In the genomic region with DNA sequence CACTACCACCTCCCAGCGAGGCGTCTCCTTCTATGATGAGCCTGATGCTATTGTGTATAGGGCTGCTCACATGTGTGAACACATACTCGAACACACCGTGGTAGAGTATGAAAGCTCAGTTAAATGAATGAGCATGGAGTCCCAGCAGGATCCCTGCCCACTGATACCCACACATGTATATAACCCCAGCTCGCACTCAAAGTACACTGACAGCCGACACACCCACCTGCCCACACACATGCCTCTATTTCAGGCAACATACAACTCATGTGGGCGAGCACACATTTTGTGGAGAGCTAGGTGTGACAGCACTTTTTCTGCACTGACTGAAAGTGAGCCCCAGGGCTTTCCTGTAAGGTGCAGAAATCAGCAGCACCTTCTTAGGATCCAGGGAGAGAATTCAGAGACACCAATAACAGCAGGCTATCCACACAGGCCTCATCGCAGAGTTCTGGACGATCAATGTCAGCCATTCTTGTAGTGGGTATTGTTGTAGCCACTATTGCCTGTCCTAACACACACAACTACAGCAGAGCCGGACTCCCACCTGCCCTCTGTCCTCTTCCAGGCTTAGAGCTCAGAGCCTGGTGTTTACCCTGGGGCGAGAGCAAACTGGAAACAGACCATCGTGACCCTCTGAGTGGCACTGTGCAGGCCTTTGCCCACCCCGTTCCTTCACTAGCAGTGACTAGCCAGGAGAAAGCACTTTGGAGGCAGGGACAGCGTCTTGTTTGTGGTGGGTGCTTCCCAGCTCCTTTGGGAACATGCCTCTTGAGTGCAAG, we compare ENCODE assay signal across 22 mouse cellular contexts. TPM values are rescaled to one million over a fixed set of nuclear protein-coding genes. Genes with fewer than 3 reads are reported as not detected.
A peak's percentile ranks its signal among the peaks of the same experiment; 100 is the strongest.
DNase-seq lines count a peak whose midpoint lies in the region; ATAC-seq lines count a peak whose summit lies in the region.
"Had no signal": no experiment of that assay in that cellular context is flagged by ENCODE, and none has a peak within 500 bp of the region (broad histone marks: within the 10 kb centered on the region; RNA-seq: fewer than 3 reads in every experiment).

No protein-coding gene starts in this region.

- H3K4me1 ChIP-seq in forebrain, embryonic 10.5 days, result peaks cover 19% of the 10 kb centered on the region
- H3K4me1 ChIP-seq in forebrain, embryonic 14.5 days (ENCODE audit: control insufficient read depth, insufficient read depth, low read length), result no peaks in the 10 kb centered on the region

- intact Hi-C loops in left cerebral cortex, postnatal 4 days (cut with DNase I), result no loop called here

- no peak overlapping the region for H3K9ac ChIP-seq in forebrain, embryonic 14.5 days (ENCODE audit: low read length)
- H3K9ac ChIP-seq: intestine, embryonic 15.5 days had no signal

- WGBS in forebrain, embryonic 10.5 days, result 83% methylated on average over 14 of the region's 14 CpGs
- WGBS in forebrain, embryonic 14.5 days, result 81% methylated on average over 14 of the region's 14 CpGs

- no peak overlapping the region for H3K4me2 ChIP-seq in forebrain, embryonic 14.5 days (ENCODE audit: low read length)
- H3K4me2 ChIP-seq: heart, embryonic 11.5 days; intestine, embryonic 15.5 days; midbrain, embryonic 11.5 days had no signal

- no peaks in the 10 kb centered on the region for H3K9me3 ChIP-seq in forebrain, embryonic 10.5 days
- H3K9me3 ChIP-seq in forebrain, embryonic 14.5 days (replicated peaks; ENCODE audit: control insufficient read depth, low read length), result no peaks in the 10 kb centered on the region
- H3K9me3 ChIP-seq: intestine, embryonic 15.5 days had no signal

- DNase-seq in forebrain, embryonic 10.5 days (ENCODE audit: extremely low spot score, low spot score), result no peak
- DNase-seq in forebrain, embryonic 14.5 days (ENCODE audit: low spot score), result no peak
- DNase-seq in left cerebral cortex, adult 18-20 months (ENCODE audit: low spot score in 2 of 2), result peak; percentile 55 to 71
- DNase-seq in left cerebral cortex, postnatal 4 days, result no peak
- peak; percentile 80 to 81 for DNase-seq in frontal cortex, adult 2 months (ENCODE audit: extremely low spot score in 1 of 2, low spot score in 1 of 2)
- peak; percentile 66 to 81 for DNase-seq in right cerebral cortex, postnatal 10 days (ENCODE audit: low spot score in 2 of 2)
- no peak for DNase-seq in urinary bladder, postnatal 4 days (ENCODE audit: low spot score in 2 of 2)
- DNase-seq: cerebellum, adult 9-11 months; gastrocnemius, adult 2 months; heart, postnatal 4 days; kidney, postnatal 4 days; lung, postnatal 14 days; thymus, postnatal 14 days had no signal

- no peak for ATAC-seq in forebrain, embryonic 14.5 days
- ATAC-seq in erythroid progenitor cell, adult 5-6 weeks (replicated peaks; ENCODE audit: low FRiP score, poor library complexity, severe bottlenecking), result no peak

- H3K4me3 ChIP-seq in forebrain, embryonic 10.5 days, result no peak overlapping the region
- H3K4me3 ChIP-seq in forebrain, embryonic 14.5 days (ENCODE audit: low read depth, low read length), result no peak overlapping the region
- H3K4me3 ChIP-seq: erythroblast, embryonic 14.5 days; gastrocnemius, adult 2 months; intestine, embryonic 15.5 days; myocyte had no signal

- 0 out of 2 replicates have a peak overlapping the region, but pooled peaks have one; percentile 25 for H3K27ac ChIP-seq in forebrain, embryonic 10.5 days
- H3K27ac ChIP-seq in forebrain, embryonic 14.5 days (ENCODE audit: low read depth, low read length), result no peak overlapping the region
- H3K27ac ChIP-seq: gastrocnemius, adult 2 months; intestine, embryonic 15.5 days had no signal

- no peaks in the 10 kb centered on the region for H3K36me3 ChIP-seq in forebrain, embryonic 10.5 days (replicated peaks)
- no peaks in the 10 kb centered on the region for H3K36me3 ChIP-seq in forebrain, embryonic 14.5 days (ENCODE audit: control insufficient read depth, insufficient read depth, low read length)
- H3K36me3 ChIP-seq: intestine, embryonic 15.5 days had no signal

- H3K27me3 ChIP-seq in forebrain, embryonic 10.5 days (ENCODE audit: poor library complexity, severe bottlenecking), result no peaks in the 10 kb centered on the region; the same call in 1 of the 2 replicates
- H3K27me3 ChIP-seq in forebrain, embryonic 14.5 days (replicated peaks; ENCODE audit: control insufficient read depth, insufficient read depth, low read length), result no peaks in the 10 kb centered on the region
- H3K27me3 ChIP-seq: intestine, embryonic 15.5 days had no signal

RNA-seq across cellular contexts. Expression of gene Tldc2, which starts 0.9 kb away (rescaled TPM):
- not detected in 2 replicates for polyA plus RNA-seq in forebrain, embryonic 10.5 days (2016; fragmentation: Nextera tagmentation; extraction: Ambion mirVana)
- not detected in 2 replicates for polyA plus RNA-seq in forebrain, embryonic 14.5 days (2014; fragmentation: Nextera tagmentation; extraction: Ambion mirVana)
- not detected for total RNA-seq in left cerebral cortex, adult 18-20 months (2021)
- not detected for total RNA-seq in left cerebral cortex, postnatal 4 days (2021)
- 0.30 TPM in 1 of 2 replicates, not detected in the other for polyA plus RNA-seq in frontal cortex, adult 2 months (2012; rRNA removed)
- not detected in 2 replicates for total RNA-seq in erythroid progenitor cell, adult 5-6 weeks (2015; ENCODE audit: low replicate concordance)
- total RNA-seq in erythroid progenitor cell, adult 5-6 weeks (2017; ENCODE audit: low replicate concordance), result not detected in 2 replicates
- total RNA-seq: adrenal gland, adult 18-20 months; gastrocnemius, adult 2 months; heart, postnatal 4 days; left cerebral cortex, adult 8-10 months had no signal
- polyA plus RNA-seq: erythroblast, embryonic 14.5 days; intestine, embryonic 15.5 days; midbrain, embryonic 11.5 days; myocyte; stomach, embryonic 14.5 days had no signal

RNA-seq across cellular contexts. Expression of gene Soga1, which starts 8.7 kb away (rescaled TPM):
- 3.5 and 4.0 TPM in 2 replicates for polyA plus RNA-seq in forebrain, embryonic 10.5 days (2016; fragmentation: Nextera tagmentation; extraction: Ambion mirVana)
- 5.9 and 8.1 TPM in 2 replicates for polyA plus RNA-seq in forebrain, embryonic 14.5 days (2014; fragmentation: Nextera tagmentation; extraction: Ambion mirVana)
- 10 to 100 TPM; 17.1 to 17.7 TPM for total RNA-seq in left cerebral cortex, adult 18-20 months (2021)
- 100 to 1,000 TPM; 104 to 108 TPM for total RNA-seq in left cerebral cortex, postnatal 4 days (2021)
- 8.5 and 10.5 TPM in 2 replicates for polyA plus RNA-seq in frontal cortex, adult 2 months (2012; rRNA removed)
- 0.36 and 0.42 TPM in 2 replicates for total RNA-seq in erythroid progenitor cell, adult 5-6 weeks (2015; ENCODE audit: low replicate concordance)
- 2.8 and 3.6 TPM in 2 replicates for total RNA-seq in erythroid progenitor cell, adult 5-6 weeks (2017; ENCODE audit: low replicate concordance)

RNA-seq across cellular contexts. Expression of gene Samhd1, which starts 47.3 kb away (rescaled TPM):
- 29.4 and 30.4 TPM in 2 replicates for polyA plus RNA-seq in forebrain, embryonic 10.5 days (2016; fragmentation: Nextera tagmentation; extraction: Ambion mirVana)
- polyA plus RNA-seq in forebrain, embryonic 14.5 days (2014; fragmentation: Nextera tagmentation; extraction: Ambion mirVana), result 13.6 and 15.6 TPM in 2 replicates
- total RNA-seq in left cerebral cortex, adult 18-20 months (2021), result 10 to 100 TPM; 12.7 to 13.9 TPM
- total RNA-seq in left cerebral cortex, postnatal 4 days (2021), result 10 to 100 TPM; 18.0 to 18.7 TPM
- 20.8 and 23.0 TPM in 2 replicates for polyA plus RNA-seq in frontal cortex, adult 2 months (2012; rRNA removed)
- 82.5 and 112 TPM in 2 replicates for total RNA-seq in erythroid progenitor cell, adult 5-6 weeks (2015; ENCODE audit: low replicate concordance)
- 57.0 and 75.2 TPM in 2 replicates for total RNA-seq in erythroid progenitor cell, adult 5-6 weeks (2017; ENCODE audit: low replicate concordance)

Comparison
In these comparisons a context has a peak if more than half of its experiments do, and no peak if none do; other contexts are left out.
1. DNase-seq: peak in left cerebral cortex, adult 18-20 months (2 of 2), frontal cortex, adult 2 months (2 of 2) and right cerebral cortex, postnatal 10 days (2 of 2); none in forebrain, embryonic 10.5 days (single experiment), forebrain, embryonic 14.5 days (single experiment), left cerebral cortex, postnatal 4 days (single experiment) and urinary bladder, postnatal 4 days (0 of 2).
2. RNA of gene Soga1, which starts 8.7 kb away (total RNA-seq): 104 to 108 TPM in left cerebral cortex, postnatal 4 days; 17.1 to 17.7 TPM in left cerebral cortex, adult 18-20 months and 0.36 to 3.6 TPM in erythroid progenitor cell, adult 5-6 weeks; every median in the first group is over 4 times any median in the second.